Mouse (Mus musculus): Measurements from ENCODE around the gene Dnajc15. TPM values are rescaled to one million over a fixed set of nuclear protein-coding genes. Genes with fewer than 3 reads are reported as not detected.
A peak's percentile ranks its signal among the peaks of the same experiment; 100 is the strongest.

Gene Dnajc15
- total RNA-seq, 2 experiments from 2014 or later: 70.4 to 92.7 TPM

GRCm38 (mm10) chr14:77860841-77861560, 13.9 kb downstream of the Dnajc15 start:
- no peak for DNase-seq (ENCODE audit: low spot score in 2 of 2)

DNA sequence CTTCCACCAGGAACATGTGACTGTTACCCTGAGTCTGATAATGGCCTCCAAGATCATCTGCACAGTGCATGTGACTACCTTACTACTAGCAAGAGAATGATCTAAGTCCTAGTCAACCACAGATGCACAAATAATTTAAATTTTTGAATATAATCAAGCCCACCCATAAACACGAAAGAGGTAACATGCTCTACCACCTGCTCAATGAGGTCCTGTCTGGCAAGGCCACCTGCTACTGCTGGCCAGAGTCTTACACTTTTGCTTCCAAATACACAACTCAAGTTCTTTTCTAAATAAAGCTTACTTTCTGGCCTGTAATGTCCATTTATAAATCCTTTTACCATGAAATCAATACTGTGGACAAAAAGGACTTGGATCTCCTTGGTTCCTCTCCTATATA, 15.0 kb downstream of the Dnajc15 start:
- no peak for DNase-seq (ENCODE audit: low spot score in 2 of 2)

GRCm38 (mm10) chr14:77853951-77854350, 21.0 kb downstream of the Dnajc15 start:
- DNase-seq (ENCODE audit: low spot score in 2 of 2): no peak

GRCm38 (mm10) chr14:77849852-77850251, 25.1 kb downstream of the Dnajc15 start:
- no peak for DNase-seq (ENCODE audit: low spot score in 2 of 2)

DNA sequence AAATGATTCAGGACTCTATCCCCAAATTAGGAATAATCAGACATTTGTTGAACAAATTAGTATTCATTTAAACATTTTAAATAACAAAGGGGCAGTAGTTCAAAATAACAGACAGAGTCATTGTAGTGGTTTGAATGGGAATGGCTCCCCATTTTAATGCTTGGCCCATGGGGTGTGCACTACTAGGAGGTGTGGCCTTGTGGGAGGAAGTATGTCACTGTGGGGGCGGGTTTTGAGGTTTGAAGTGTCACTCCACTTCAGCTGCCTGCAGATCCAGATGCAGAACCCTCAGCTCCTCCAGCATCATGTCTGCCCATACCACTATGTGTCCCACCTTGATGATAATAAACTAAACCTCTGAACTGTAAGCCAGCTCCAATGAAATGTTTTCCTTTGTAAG, 26.6 kb downstream of the Dnajc15 start:
- DNase-seq (ENCODE audit: low spot score in 2 of 2): no peak

DNA sequence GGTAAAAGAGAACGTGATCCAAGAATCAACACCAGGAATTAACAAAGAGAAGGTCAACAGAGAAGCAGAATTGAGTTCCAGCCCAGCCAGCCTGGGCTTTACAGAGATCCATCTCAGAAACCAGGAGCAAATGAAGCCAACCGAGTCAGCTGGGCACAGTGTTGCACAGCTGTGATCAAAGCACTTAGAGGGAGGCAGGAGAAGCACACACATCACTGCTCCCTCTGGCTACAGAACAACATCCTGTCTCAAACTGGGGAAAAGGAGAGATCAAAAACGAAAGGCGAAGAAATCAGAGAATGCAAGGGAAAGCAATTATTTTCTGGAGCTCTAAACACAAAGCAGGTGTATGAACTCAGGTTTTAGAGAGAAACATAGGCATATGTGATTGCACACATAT, 28.7 kb downstream of the Dnajc15 start:
- DNase-seq (ENCODE audit: low spot score in 2 of 2): no peak

DNA sequence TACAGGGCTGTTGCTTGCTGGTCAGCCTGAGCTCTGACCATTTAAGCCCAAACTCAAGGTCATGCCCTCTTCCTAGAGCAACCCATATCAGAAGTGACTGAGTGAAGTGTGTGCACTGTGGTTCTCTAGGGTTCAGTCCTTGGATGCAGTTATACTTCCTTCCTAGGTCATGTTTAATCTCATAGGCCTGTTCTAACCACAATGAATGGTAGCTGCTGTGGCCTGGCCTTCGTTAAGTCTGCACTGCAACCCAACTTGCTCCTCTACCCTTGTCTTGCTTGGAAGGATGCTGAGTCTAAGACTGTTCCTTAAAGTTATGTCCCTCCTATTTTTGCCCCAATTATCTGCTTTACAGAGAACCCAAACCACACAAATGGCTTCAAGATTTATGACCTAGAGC, 29.4 kb downstream of the Dnajc15 start:
- DNase-seq (ENCODE audit: low spot score in 2 of 2): no peak

- no peak for DNase-seq (ENCODE audit: low spot score in 2 of 2)
Measured at GRCm38 (mm10) chr14:77840574-77840973, 34.4 kb downstream of the Dnajc15 start.

DNA sequence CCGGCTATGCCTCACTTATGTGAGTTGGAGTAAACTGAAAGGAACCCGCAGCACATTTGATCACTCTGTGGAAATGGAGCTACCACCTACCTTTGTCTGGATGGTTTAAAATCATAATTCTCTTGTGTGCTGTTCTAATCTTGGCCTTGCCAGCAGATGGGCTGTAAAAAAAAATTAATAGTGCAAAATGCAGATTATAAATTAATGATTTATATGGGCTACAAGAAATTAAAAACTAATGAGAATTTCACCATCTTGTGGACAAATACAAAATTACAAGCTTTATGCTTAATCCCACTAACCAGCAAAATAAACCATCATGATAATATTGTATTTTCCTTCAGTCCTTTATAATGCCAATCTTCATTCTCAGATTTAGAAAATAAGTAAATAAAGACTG, 34.8 kb downstream of the Dnajc15 start:
- DNase-seq (ENCODE audit: low spot score in 2 of 2): no peak

GRCm38 (mm10) chr14:77836794-77837193, 38.1 kb downstream of the Dnajc15 start:
- no peak for DNase-seq (ENCODE audit: low spot score in 2 of 2)

DNA sequence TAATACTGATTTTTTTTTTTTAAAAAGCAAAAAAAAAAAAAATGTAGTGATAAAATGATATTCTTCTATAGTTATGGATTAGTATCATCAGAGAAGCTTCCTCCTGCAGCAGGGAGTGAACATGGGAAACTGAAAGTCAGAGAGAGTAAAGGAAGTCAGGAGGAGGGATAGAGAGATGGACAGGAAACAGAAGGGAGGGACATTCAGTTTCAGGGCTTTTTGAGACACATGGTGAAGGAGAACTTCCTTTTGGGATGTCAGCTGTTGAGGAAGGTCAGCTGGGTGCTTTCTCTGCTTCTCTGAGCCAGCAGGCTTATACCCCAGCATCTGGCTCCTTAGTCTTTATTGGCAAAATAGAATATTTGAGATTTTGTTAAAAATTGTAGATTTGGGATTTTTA, 42.6 kb downstream of the Dnajc15 start:
- DNase-seq (ENCODE audit: low spot score in 2 of 2): no peak

DNA sequence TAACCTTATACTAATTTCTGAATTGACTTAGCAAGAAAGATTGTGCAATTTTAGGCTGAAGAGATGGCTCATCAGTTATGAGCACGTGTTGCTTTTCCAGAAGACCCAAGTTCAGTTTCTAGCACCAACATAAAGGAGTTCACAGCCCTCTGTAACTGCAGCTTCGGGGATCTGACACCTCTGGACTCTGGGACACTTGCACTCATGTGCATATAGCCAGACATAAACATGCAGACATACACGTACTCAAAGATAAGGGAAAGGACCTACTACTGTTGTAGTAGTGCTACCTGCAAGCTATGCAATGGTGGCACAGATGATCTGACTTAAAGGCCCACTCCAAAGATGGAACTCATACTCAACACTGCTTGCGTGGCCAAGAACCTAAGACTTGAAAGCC, 43.0 kb downstream of the Dnajc15 start:
- no peak for DNase-seq (ENCODE audit: low spot score in 2 of 2)

- DNase-seq (ENCODE audit: low spot score in 2 of 2): no peak
Measured at GRCm38 (mm10) chr14:77829673-77830072, 45.3 kb downstream of the Dnajc15 start.

GRCm38 (mm10) chr14:77825891-77826290, 49.0 kb downstream of the Dnajc15 start:
- no peak for DNase-seq (ENCODE audit: low spot score in 2 of 2)

- no peak for DNase-seq (ENCODE audit: low spot score in 2 of 2)
Measured at GRCm38 (mm10) chr14:77825121-77825520, 49.8 kb downstream of the Dnajc15 start.

DNA sequence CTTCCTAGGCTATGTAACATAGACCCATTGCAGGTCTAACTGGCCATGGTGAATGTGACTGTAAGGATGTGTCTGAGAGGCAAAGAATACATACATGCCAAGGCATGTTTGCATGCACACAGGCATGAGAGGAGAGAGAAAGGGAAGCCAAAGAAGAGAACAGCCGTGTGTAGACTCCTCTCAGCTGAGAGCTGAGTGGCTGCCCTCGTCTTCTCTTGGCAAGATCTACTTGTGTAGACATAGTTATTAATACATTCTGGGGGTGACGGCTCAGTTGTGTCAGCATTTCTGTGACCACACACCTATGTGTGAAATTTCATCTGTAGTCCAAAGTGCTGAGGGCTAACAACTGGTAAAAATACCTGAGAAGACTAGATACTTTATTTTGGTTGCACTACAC, 55.1 kb downstream of the Dnajc15 start:
- no peak for DNase-seq (ENCODE audit: low spot score in 2 of 2)

- DNase-seq (ENCODE audit: low spot score in 2 of 2): peak; percentile 43 to 55
Measured at GRCm38 (mm10) chr14:77817561-77817960, 57.4 kb downstream of the Dnajc15 start.

DNA sequence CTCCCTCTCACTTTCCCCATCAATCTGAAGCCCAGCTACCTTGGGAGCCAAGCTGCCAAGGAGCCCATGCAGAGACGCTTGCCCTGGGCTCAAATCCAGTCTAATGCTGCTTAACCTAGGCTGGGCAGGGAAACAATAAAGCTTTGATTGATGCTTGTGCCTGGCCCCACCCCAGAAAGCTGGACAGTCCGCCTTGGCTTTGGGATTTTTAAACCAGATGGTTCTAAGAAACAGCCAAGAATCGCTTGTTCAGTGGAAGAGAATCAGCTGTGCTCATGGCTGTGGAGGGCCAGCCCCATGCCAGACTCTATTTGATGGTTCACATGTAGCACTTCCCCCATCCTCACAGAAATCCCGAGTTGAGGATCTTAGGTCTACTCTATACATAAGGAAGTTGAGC, 60.0 kb downstream of the Dnajc15 start:
- DNase-seq (ENCODE audit: low spot score in 2 of 2): no peak

DNA sequence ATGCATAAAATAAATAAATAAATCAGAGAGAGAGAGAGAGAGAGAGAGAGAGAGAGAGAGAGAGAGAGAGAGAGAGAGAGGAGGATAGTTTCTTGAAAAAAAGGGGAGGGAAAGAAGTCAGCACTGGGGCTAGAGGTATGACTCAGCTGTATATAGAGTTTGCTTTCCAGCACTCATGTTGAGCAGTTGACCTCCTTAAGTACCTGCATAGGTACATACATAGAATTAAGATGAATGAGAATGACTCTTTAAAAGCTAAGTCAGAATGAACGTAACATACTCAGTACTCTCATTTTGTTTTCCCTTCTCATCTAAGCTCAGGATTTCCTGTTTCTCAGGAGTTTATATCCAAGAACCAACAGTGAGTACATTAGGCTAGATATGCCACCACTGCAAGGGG, 62.0 kb downstream of the Dnajc15 start:
- no peak for DNase-seq (ENCODE audit: low spot score in 2 of 2)

DNA sequence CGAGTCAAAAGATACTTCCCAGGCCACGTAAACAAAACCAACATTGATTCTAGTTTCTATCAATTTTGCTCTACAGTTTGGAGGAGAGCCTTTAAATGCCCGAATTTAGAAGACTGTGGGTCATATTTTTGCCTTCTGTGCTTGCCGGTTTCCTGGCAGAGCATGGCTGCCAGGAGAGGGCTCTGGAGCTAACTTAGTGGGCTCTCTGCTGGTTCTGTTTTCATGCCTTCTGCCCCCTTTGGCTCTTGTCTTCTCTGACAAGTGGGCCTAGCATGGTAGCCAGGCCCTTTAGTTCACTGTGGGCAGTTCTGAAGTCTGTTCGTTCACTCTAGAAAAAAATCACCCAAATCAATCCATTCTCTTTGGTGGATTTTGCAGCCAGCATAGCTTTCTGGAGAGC, 63.5 kb downstream of the Dnajc15 start:
- DNase-seq (ENCODE audit: low spot score in 2 of 2): no peak

- DNase-seq (ENCODE audit: low spot score in 2 of 2): no peak
Measured at GRCm38 (mm10) chr14:77807836-77808235, 67.1 kb downstream of the Dnajc15 start.

- DNase-seq (ENCODE audit: low spot score in 2 of 2): no peak
Measured at GRCm38 (mm10) chr14:77806345-77806744, 68.6 kb downstream of the Dnajc15 start.

DNA sequence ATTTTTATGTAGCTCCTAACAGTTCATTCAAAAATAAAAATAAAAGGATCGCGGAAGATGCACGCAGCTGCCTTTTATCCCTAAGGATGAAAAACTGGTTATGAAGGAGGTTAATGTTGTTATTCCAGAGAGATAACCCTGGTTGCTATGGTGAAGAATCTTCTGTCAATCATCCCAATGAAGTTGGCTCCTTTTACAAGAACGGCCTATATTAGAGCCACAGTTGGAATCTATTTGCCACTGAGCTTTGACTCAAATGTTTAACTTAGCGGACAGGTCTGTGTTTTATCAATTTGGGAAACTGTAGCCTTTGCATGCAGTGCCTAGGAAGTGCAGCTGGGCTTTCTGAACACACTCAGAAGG, 72.7 kb downstream of the Dnajc15 start:
- DNase-seq (ENCODE audit: low spot score in 2 of 2): no peak
